Mouse (Mus musculus) liver, postnatal 0 days (tissue): ENCODE measurements around the gene Asb7.

Source experiments
- CTCF ChIP-seq: sonication (generic); IDR thresholded peaks from 2 replicates; pipeline ENCODE4 v1.5.1; 2016; ENCODE audit warnings: antibody characterized with exemption, low read depth
- EP300 ChIP-seq: IDR thresholded peaks from 2 replicates; pipeline ENCODE4 v1.6.1; 2016; ENCODE audit warnings: antibody characterized with exemption, low read depth, mild to moderate bottlenecking

DNA sequence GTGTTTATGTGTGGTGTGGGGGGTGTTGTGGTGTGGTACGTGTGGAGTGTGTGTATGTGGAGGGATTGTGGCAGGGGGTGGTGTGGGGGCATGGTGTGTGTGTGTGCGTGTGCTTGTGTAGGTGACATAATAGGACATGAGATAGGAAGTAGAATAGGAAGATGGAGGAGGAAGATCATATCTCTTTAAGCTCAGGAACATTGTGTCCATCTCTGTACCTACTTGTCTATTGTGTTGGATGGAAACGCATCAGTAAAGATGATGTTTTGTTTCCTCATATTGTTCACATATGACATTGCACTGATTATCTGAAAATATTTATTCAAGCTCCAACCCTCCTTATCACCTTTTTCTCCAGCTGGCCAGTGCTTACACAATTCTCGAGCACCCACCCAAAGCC, 48.0 kb upstream of the Asb7 start:
- TF ChIP-seq CTCF: no peak
- TF ChIP-seq EP300: no peak
